Mouse (Mus musculus) erythroblast, adult 5-6 weeks (primary cell): Measurements from ENCODE around the gene 9530077C05Rik. TPM values are rescaled to one million over a fixed set of nuclear protein-coding genes. Genes with fewer than 3 reads are reported as not detected.
A peak's percentile ranks its signal among the peaks of the same experiment; 100 is the strongest.
"Not testable (repeated sequence)": the region's sequence is repeated elsewhere in the genome, so short reads cannot be mapped to it uniquely, and the experiment has no call there.

ENCODE experiments used
- ATAC-seq: replicated peaks from 2 replicates; pipeline ENCODE4 v1.8.0; 2016; ENCODE audit warnings: moderate number of reproducible peaks, mild to moderate bottlenecking, moderate TSS enrichment, inconsistent platforms; ENCODE audit not compliant: poor library complexity, low FRiP score, severe bottlenecking
- total RNA-seq, 2 experiments: library from RNA; stranded (forward) in 1 of 2; stranded (reverse) in 1 of 2; fragments of 150-400 nt in 1 of 2; fragments of 200-764, 138-1000 nt in 1 of 2; gene quantifications; 2 replicates each; pipeline versions ENCODE4 v1.2.3 to v1.2.4; 2015 to 2017; ENCODE audit warnings: low replicate concordance in 2 of 2

The 9530077C05Rik gene
- total RNA-seq (2015; ENCODE audit: low replicate concordance), result 1.5 and 2.3 TPM in 2 replicates
- total RNA-seq (2017; ENCODE audit: low replicate concordance), result 1.1 and 2.0 TPM in 2 replicates

DNA sequence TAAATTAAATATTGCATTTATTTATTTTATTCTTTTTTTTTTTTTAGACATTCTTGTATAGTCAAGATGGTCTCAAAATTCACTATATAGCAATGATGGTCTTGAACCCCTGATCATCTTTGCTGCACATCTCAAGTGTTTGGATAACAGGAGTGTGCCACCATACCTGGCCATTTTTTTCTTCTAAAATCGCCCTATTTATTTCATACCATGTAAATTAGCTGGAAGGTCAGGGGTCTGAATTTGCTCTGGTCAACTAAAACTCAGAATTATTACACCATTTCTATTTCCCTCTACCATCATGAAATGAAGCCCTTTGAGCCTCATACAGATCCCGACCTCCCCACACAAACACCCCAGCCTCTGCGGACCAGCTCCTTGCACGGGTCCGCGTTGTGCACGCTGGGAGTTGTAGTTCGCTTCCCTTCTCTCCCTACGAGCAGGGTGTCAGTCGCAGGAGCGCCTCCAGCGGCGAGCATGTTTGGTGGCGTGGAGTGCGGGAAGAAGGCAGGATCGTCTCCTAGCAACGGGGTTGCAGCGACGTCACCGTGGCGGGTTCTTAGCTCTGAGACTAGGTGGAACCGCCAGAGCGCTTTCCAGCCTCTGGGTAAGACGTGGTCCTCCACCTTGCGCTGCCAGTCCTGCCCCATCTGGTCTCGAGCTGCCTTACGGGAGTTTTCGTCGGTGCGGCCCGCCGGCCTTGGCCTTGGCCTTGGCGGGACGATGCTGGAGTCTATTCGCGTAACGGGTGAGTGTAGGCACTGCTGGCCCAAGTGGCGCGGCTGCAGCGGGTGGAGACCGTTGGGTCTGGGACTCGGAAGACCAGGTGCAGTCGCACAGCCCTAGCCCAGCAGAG, at the start of gene 9530077C05Rik:
TSS of gene 9530077C05Rik (plus strand) at position 512 of the 856 bp plus-strand sequence.
- peak; percentile 100 for ATAC-seq

DNA sequence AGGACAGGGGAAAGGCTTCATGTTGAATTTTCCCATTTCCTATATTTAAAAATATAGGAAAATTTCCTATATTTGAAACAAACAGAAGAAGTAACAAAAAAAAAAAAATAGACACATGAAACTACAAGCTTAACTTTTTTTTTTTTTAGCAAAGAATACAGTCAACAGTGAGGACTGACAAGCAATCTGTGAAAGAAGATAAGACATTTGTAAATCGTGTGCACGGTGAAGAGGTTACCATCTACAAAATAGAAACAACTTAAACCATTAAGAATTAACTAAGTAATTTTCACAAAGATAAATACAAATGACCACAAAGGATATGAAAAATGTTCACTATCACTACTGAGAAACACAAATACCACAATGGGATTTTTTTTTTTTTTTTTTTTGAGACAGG, 45.1 kb upstream of the 9530077C05Rik start:
- ATAC-seq, result no peak

- no peak for ATAC-seq
Observed at GRCm38 (mm10) chr9:22366621-22367020, 44.7 kb upstream of the 9530077C05Rik start.

DNA sequence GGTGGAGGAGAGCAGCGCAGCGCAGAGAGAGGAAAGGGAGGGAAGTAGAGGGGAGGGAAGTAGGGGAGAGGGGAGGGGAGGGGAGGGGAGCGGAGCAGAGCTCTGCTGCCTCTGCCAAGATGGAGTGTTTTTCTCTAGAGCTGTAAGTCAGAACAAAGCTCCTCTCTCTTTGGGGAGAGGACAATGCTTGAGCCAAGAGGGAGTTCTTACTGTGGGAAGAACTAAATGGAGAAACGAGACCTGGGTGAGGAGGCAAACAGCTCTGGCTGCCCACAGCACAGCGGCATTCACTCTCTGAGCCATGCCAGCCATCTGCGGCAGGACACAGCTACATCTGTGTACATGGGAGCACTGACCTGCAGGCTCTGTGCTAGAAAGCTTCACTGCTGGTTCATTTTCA, 43.3 kb upstream of the 9530077C05Rik start:
- ATAC-seq, result no peak

- 0 out of 2 replicates have a peak, but pooled peaks have one; percentile 51 for ATAC-seq
Observed at GRCm38 (mm10) chr9:22372760-22373159, 38.6 kb upstream of the 9530077C05Rik start.

- no peak for ATAC-seq
Observed at GRCm38 (mm10) chr9:22376086-22376485, 35.2 kb upstream of the 9530077C05Rik start.

DNA sequence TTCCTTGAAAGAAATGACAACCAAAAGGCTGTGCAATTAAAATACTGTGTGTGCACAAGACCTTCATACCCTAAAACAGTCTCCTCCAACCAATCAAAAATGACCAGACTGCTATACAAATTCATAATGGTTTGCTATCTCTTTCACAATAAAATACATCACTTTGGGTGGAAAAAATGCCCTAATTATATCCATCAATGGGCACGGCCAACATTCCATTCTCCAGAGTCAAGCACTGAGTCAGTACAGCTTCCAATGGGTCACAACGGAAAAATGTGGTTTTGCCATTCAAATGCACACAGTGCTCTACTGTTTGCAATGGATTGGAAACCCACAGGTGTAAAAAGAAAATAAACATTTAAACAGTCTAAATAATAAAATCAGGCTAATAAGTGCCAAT, 25.4 kb upstream of the 9530077C05Rik start:
- ATAC-seq, result no peak

DNA sequence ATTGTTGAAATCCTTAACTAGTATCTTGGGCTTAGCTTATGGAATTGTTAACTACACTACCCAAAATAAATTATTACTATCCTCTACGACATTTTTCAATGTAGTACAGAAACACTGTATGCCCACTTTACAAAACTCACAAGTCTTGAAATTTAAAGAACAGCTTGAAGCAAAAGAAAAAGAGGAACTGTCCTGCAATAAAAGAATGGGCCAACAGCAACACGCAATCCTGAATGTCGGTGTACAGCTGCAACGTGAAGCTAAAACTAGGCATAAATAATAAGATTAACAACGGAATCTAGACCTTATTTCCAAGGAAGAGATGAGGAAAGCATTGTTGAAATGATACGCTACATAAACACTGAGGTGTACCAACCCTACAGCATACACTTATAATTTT, 23.4 kb upstream of the 9530077C05Rik start:
- no peak for ATAC-seq

GRCm38 (mm10) chr9:22388401-22388980, 22.8 kb upstream of the 9530077C05Rik start:
- peak; percentile 79 for ATAC-seq

DNA sequence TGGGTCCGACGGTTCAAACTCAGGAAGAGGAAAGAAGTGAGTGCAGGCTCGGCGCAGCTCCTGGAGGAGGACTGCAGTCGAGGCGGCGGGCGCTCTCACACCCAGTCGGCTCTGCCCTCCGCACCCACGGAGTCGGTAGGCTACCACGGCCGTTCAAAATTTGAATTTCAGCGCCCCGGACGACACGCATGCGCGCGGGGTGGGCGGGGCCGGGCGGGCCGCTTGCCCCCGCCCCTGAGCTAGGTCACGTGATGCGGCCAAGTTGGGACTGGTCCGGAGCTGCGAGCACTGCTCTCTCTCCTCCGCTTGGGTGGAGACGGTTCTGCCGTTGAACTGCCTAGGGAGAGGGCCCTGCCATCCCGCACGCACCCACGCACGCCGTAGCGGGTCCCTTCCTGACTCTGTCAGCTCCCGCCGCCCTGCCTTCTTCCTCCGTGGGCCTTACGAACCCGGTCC, 22.3 kb upstream of the 9530077C05Rik start, which contains the start of gene Anln:
TSS of gene Anln (minus strand) at position 168 of the 456 bp plus-strand sequence.
- peak; percentile 89 for ATAC-seq

DNA sequence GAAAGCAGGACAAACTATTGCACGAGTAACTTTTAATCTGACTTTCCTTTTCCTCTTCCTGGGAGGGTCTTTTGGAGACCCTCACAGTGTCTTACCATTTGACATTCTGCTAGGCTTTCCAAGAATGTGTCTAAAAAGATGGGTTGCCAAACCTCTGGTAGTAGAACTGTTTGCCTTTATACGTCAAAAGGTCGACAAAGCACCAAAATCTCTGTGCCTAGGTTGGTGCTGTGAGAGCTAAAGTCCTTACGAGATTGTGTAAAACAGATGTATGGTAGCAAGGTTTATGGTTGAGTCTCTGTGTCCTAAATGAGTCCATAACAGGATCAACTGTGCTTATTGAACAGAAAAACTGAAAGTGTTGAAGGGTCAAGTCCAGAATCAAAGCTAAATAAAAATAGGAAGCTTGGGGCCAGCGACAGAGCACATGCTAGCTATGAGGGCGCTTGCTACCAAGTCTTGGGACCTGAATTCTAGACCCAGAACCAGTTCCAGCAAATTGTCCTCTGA, 21.5 kb upstream of the 9530077C05Rik start:
- ATAC-seq, result 0 out of 2 replicates have a peak, but pooled peaks have one; percentile 0

GRCm38 (mm10) chr9:22390390-22390789, 20.9 kb upstream of the 9530077C05Rik start:
- no peak for ATAC-seq

DNA sequence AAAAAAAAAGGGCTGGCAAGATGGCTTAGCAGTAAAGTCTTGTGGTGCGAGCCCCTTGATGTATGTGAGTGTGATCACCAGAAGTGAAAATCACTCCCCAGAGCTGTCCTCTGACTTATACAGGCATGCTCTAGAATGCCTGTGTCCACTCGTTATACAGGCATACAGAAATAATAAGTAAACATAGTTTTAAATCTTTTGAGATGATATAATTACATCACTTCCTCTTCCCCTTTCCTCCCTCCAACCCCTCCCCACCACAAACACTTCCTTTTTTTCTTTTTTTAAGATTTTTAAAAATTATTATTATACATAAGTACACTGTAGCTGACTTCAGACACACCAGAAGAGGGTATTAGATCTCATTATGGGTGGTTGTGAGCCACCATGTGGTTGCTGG, 16.6 kb upstream of the 9530077C05Rik start:
- no peak for ATAC-seq

DNA sequence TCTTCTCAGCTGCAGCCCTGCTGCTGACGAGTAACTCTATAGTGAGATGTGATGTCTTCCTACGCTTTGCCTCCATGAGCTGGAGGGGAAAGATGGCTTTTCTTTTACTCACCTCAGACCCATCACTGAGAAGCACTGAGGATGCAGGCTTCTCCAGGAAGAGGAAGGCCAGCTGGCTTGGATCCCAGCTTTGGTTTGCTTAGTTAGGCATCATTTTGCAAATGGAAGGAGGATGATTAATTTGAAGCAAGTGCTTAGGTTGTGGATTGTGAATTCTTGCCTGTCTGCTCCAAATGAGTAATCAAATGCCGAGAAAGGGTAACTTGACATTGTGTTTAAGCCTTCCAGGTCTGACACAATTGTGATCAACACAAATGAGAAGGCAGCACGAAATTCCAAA, 12.3 kb upstream of the 9530077C05Rik start:
- no peak for ATAC-seq

DNA sequence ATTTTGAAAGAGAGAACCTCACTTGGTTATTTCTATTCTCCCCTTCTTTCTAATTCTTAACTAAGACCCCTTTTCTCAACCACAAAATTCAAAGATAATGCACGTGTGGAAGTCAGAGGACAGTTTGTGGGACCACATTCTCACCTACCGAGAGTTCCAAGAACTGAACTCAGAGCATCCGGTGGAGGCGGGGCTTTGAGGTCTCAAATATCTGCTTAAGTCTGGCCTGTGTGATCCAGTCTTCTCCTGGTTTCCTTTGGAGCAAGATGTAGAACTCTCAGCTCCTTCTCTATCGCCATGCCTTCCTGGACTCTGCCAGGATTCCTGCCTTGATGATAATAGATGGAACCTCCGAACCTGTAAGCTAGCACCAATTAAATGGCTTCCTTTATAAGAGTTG, 9.3 kb upstream of the 9530077C05Rik start:
- no peak for ATAC-seq

- ATAC-seq, result no peak
Observed at GRCm38 (mm10) chr9:22402976-22403375, 8.3 kb upstream of the 9530077C05Rik start.

GRCm38 (mm10) chr9:22403501-22403900, 7.8 kb upstream of the 9530077C05Rik start:
- not testable (repeated sequence) for ATAC-seq

DNA sequence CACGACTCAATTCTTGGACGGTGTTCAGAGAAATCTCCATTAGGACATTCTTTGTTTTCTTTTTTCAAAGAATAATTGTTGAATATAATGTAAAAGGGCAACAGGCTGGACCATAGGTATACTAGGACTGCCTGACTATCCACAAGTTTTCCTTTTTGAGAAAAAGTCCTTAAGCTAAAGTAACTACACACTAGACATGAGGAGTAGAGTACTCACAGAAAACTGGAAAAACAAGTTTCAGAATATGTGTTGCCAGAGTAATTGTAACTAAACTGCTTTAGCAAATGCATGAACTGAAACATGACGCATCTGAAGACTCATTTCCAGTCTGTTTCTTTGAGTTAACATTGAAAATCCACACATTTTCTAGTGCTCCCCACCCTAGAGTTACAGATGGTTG, 5.9 kb upstream of the 9530077C05Rik start:
- no peak for ATAC-seq

DNA sequence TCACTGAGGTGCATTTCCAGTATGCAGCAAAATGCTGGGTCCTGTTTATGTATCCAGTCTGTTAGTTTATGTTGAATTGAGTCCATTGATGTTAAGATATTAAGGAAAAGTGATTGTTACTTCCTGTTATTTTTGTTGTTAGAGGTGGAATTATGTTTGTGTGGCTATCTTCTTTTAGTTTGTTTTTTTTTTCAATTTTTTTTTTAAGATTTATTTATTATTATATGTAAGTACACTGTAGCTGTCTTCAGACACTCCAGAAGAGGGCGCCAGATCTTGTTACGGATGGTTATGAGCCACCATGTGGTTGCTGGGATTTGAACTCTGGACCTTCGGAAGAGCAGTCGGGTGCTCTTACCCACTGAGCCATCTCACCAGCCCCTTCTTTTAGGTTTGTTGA, 3.7 kb upstream of the 9530077C05Rik start:
- ATAC-seq, result not testable (repeated sequence)

GRCm38 (mm10) chr9:22408344-22408743, 3.0 kb upstream of the 9530077C05Rik start:
- ATAC-seq, result not testable (repeated sequence)

DNA sequence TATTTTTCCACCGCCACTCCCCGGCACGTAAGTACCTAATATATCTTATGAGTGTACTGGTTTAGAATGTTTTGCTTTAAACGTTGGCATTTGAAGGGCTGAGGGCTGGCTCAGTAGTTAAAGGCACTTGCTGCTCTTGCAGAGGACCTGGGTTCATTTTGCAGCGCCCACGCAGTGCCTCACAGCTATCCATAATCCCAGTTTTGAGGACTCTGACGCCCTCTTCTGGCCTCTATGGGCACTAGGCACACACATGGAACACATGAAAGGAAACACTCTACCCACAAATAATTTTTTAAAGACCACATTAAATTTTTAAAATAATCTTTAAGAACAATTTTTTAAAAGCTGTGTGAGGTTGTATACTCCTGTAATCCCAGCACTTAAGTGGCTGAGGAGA, 1.8 kb upstream of the 9530077C05Rik start:
- no peak for ATAC-seq
